Mouse (Mus musculus): ENCODE results near the gene Astn1. TPM values are rescaled to one million over a fixed set of nuclear protein-coding genes. Genes with fewer than 3 reads are reported as not detected.

Astn1 gene
- total and polyA plus RNA-seq, 2 experiments = 0.02 to 0.55 TPM

- Histone ChIP-seq H3K27ac (replicated peaks; ENCODE audit: insufficient read depth, low read depth, low read length) (no peak overlapping the region), H3K36me3 (ENCODE audit: control insufficient read depth, insufficient read depth, low read length) (no peaks in the 10 kb centered on the region), H3K4me3 (ENCODE audit: insufficient read depth, low read depth, low read length) (no peak overlapping the region), H3K4me1 (ENCODE audit: control insufficient read depth, insufficient read depth, low read length) (no peaks in the 10 kb centered on the region), H3K79me2 (ENCODE audit: control insufficient read depth, insufficient read depth, low read length) (no peaks in the 10 kb centered on the region), H3K27me3 (ENCODE audit: control insufficient read depth, insufficient read depth, low read length) (no peaks in the 10 kb centered on the region), H3K9ac (ENCODE audit: low read depth, low read length) (no peak overlapping the region)
- no peak for DNase-seq (ENCODE audit: extremely low read depth, low read depth, low spot score)
- 78% methylated on average over 3 of the region's 3 CpGs for WGBS
- TF ChIP-seq POLR2A (IDR thresholded peaks at IDR 0.05; ENCODE audit: extremely low read depth, insufficient read depth, low read length) = no peak
- TF ChIP-seq CTCF (IDR thresholded peaks at IDR 0.05; ENCODE audit: low read depth, low read length) = no peak
These were observed 21.1 kb downstream of the Astn1 start for GRCm38 (mm10) chr1:158383210-158383609.

- WGBS = 89% methylated on average over 2 of the region's 2 CpGs
- H3K27me3 ChIP-seq (ENCODE audit: control insufficient read depth, insufficient read depth, low read length) = no peaks in the 10 kb centered on the region
- no peak for DNase-seq (ENCODE audit: extremely low read depth, low read depth, low spot score)
These were observed 23.2 kb downstream of the Astn1 start for GRCm38 (mm10) chr1:158385311-158385710.

GRCm38 (mm10) chr1:158386781-158387180 lies 24.7 kb downstream of the Astn1 start:
- H3K27me3 ChIP-seq (ENCODE audit: control insufficient read depth, insufficient read depth, low read length) = no peaks in the 10 kb centered on the region
- 48% methylated on average over 3 of the region's 3 CpGs for WGBS
- no peak for TF ChIP-seq CTCF (IDR thresholded peaks at IDR 0.05; ENCODE audit: low read depth, low read length)
- no peak for TF ChIP-seq POLR2A (IDR thresholded peaks at IDR 0.05; ENCODE audit: extremely low read depth, insufficient read depth, low read length)
- no peak overlapping the region for H3K4me3 ChIP-seq (ENCODE audit: insufficient read depth, low read depth, low read length)
- H3K27ac ChIP-seq (replicated peaks; ENCODE audit: insufficient read depth, low read depth, low read length) = no peak overlapping the region
- H3K9ac ChIP-seq (ENCODE audit: low read depth, low read length) = no peak overlapping the region
- no peaks in the 10 kb centered on the region for H3K4me1 ChIP-seq (ENCODE audit: control insufficient read depth, insufficient read depth, low read length)
- DNase-seq (ENCODE audit: extremely low read depth, low read depth, low spot score) = no peak
- no peaks in the 10 kb centered on the region for H3K36me3 ChIP-seq (ENCODE audit: control insufficient read depth, insufficient read depth, low read length)
- no peaks in the 10 kb centered on the region for H3K79me2 ChIP-seq (ENCODE audit: control insufficient read depth, insufficient read depth, low read length)

More at GRCm38 (mm10) chr1:158385311-158385710, 23.2 kb downstream of the Astn1 start:
- no peak for TF ChIP-seq CTCF (IDR thresholded peaks at IDR 0.05; ENCODE audit: low read depth, low read length)
- no peak for TF ChIP-seq POLR2A (IDR thresholded peaks at IDR 0.05; ENCODE audit: extremely low read depth, insufficient read depth, low read length)
- Histone ChIP-seq H3K79me2 (ENCODE audit: control insufficient read depth, insufficient read depth, low read length) (no peaks in the 10 kb centered on the region), H3K27ac (replicated peaks; ENCODE audit: insufficient read depth, low read depth, low read length) (no peak overlapping the region), H3K4me3 (ENCODE audit: insufficient read depth, low read depth, low read length) (no peak overlapping the region), H3K4me1 (ENCODE audit: control insufficient read depth, insufficient read depth, low read length) (no peaks in the 10 kb centered on the region), H3K36me3 (ENCODE audit: control insufficient read depth, insufficient read depth, low read length) (no peaks in the 10 kb centered on the region), H3K9ac (ENCODE audit: low read depth, low read length) (no peak overlapping the region)

GRCm38 (mm10) chr1:158388995-158389394 lies 26.9 kb downstream of the Astn1 start:
- no peak overlapping the region for H3K9ac ChIP-seq (ENCODE audit: low read depth, low read length)
- no peak overlapping the region for H3K27ac ChIP-seq (replicated peaks; ENCODE audit: insufficient read depth, low read depth, low read length)
- no peak overlapping the region for H3K4me3 ChIP-seq (ENCODE audit: insufficient read depth, low read depth, low read length)
- no peaks in the 10 kb centered on the region for H3K4me1 ChIP-seq (ENCODE audit: control insufficient read depth, insufficient read depth, low read length)
- TF ChIP-seq CTCF (IDR thresholded peaks at IDR 0.05; ENCODE audit: low read depth, low read length) = no peak
- TF ChIP-seq POLR2A (IDR thresholded peaks at IDR 0.05; ENCODE audit: extremely low read depth, insufficient read depth, low read length) = no peak
- no peaks in the 10 kb centered on the region for H3K36me3 ChIP-seq (ENCODE audit: control insufficient read depth, insufficient read depth, low read length)
- WGBS = 85% methylated on average over 4 of the region's 4 CpGs
- no peaks in the 10 kb centered on the region for H3K27me3 ChIP-seq (ENCODE audit: control insufficient read depth, insufficient read depth, low read length)
- no peak for DNase-seq (ENCODE audit: extremely low read depth, low read depth, low spot score)
- no peaks in the 10 kb centered on the region for H3K79me2 ChIP-seq (ENCODE audit: control insufficient read depth, insufficient read depth, low read length)

GRCm38 (mm10) chr1:158390693-158391092 lies 28.6 kb downstream of the Astn1 start:
- Histone ChIP-seq H3K36me3 (ENCODE audit: control insufficient read depth, insufficient read depth, low read length) (no peaks in the 10 kb centered on the region), H3K4me3 (ENCODE audit: insufficient read depth, low read depth, low read length) (no peak overlapping the region), H3K4me1 (ENCODE audit: control insufficient read depth, insufficient read depth, low read length) (no peaks in the 10 kb centered on the region), H3K27ac (replicated peaks; ENCODE audit: insufficient read depth, low read depth, low read length) (no peak overlapping the region), H3K27me3 (ENCODE audit: control insufficient read depth, insufficient read depth, low read length) (no peaks in the 10 kb centered on the region), H3K79me2 (ENCODE audit: control insufficient read depth, insufficient read depth, low read length) (no peaks in the 10 kb centered on the region), H3K9ac (ENCODE audit: low read depth, low read length) (no peak overlapping the region)
- TF ChIP-seq CTCF (IDR thresholded peaks at IDR 0.05; ENCODE audit: low read depth, low read length) (no peak), POLR2A (IDR thresholded peaks at IDR 0.05; ENCODE audit: extremely low read depth, insufficient read depth, low read length) (no peak)
- DNase-seq (ENCODE audit: extremely low read depth, low read depth, low spot score) = no peak
- 77% methylated on average over 4 of the region's 4 CpGs for WGBS

GRCm38 (mm10) chr1:158397058-158397457 lies 35.0 kb downstream of the Astn1 start:
- WGBS = 76% methylated on average over 2 of the region's 2 CpGs
- no peaks in the 10 kb centered on the region for H3K36me3 ChIP-seq (ENCODE audit: control insufficient read depth, insufficient read depth, low read length)
- TF ChIP-seq POLR2A (IDR thresholded peaks at IDR 0.05; ENCODE audit: extremely low read depth, insufficient read depth, low read length) = no peak
- TF ChIP-seq CTCF (IDR thresholded peaks at IDR 0.05; ENCODE audit: low read depth, low read length) = no peak
- no peak overlapping the region for H3K4me3 ChIP-seq (ENCODE audit: insufficient read depth, low read depth, low read length)
- no peak overlapping the region for H3K27ac ChIP-seq (replicated peaks; ENCODE audit: insufficient read depth, low read depth, low read length)
- H3K4me1 ChIP-seq (ENCODE audit: control insufficient read depth, insufficient read depth, low read length) = no peaks in the 10 kb centered on the region
- DNase-seq (ENCODE audit: extremely low read depth, low read depth, low spot score) = no peak
- no peaks in the 10 kb centered on the region for H3K79me2 ChIP-seq (ENCODE audit: control insufficient read depth, insufficient read depth, low read length)
- no peaks in the 10 kb centered on the region for H3K27me3 ChIP-seq (ENCODE audit: control insufficient read depth, insufficient read depth, low read length)
- H3K9ac ChIP-seq (ENCODE audit: low read depth, low read length) = no peak overlapping the region
